Mouse (Mus musculus): Measurements from ENCODE around the gene S1pr4. TPM values are rescaled to one million over a fixed set of nuclear protein-coding genes. Genes with fewer than 3 reads are reported as not detected.
A peak's percentile ranks its signal among the peaks of the same experiment; 100 is the strongest.

The S1pr4 gene
- polyA plus RNA-seq, 1 experiment from 2014 or later, result 0.70 TPM

DNA sequence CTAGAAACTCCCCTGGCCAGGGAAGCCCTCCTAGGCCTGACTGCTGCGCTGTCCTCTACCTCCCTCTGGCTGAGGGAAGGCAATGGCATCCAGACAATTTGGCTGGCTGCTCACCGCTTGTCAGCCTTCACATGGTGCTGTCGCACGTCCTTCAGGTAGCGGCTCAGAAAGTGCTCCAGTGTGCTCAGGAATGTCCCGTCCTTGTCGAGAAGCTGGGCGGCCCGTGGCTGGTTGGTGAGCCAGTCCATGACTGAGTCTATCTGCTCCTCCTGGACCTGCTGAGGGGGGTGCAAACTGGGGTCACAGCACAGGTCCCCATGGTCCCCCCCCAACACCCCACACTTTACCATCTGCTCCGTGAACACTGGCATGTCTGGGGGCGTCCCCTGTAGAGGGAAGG is 11.9 kb downstream of the S1pr4 start:
- no peak for ATAC-seq (ENCODE audit: low FRiP score)
- Histone ChIP-seq H3K4me3 (replicated peaks; ENCODE audit: low read length) (no peak overlapping the region), H3K9me3 (ENCODE audit: control insufficient read depth, low read length) (no peaks in the 10 kb centered on the region), H3K27ac (no peak overlapping the region), H3K9ac (no peak overlapping the region), H3K4me1 (replicated peaks; ENCODE audit: control insufficient read depth, insufficient read depth, low read length) (peaks cover 6% of the 10 kb centered on the region; the same call in 1 of the 2 replicates), H3K27me3 (ENCODE audit: control insufficient read depth, insufficient read depth, low read length) (no peaks in the 10 kb centered on the region), H3K36me3 (replicated peaks; ENCODE audit: control insufficient read depth, insufficient read depth) (peaks cover 68% of the 10 kb centered on the region), H3K4me2 (replicated peaks) (no peak overlapping the region)
- DNase-seq (ENCODE audit: low spot score), result no peak
- WGBS, result 93% methylated on average over 11 of the region's 11 CpGs

- DNase-seq (ENCODE audit: low spot score) (no peak), ATAC-seq (ENCODE audit: low FRiP score) (no peak)
- Histone ChIP-seq H3K27me3 (ENCODE audit: control insufficient read depth, insufficient read depth, low read length) (no peaks in the 10 kb centered on the region), H3K9me3 (ENCODE audit: control insufficient read depth, low read length) (no peaks in the 10 kb centered on the region), H3K4me3 (replicated peaks; ENCODE audit: low read length) (no peak overlapping the region), H3K4me1 (replicated peaks; ENCODE audit: control insufficient read depth, insufficient read depth, low read length) (peaks cover 6% of the 10 kb centered on the region; the same call in 1 of the 2 replicates), H3K36me3 (replicated peaks; ENCODE audit: control insufficient read depth, insufficient read depth) (peaks cover 55% of the 10 kb centered on the region), H3K4me2 (replicated peaks) (no peak overlapping the region), H3K9ac (no peak overlapping the region), H3K27ac (no peak overlapping the region)
- WGBS, result 73% methylated on average over 10 of the region's 10 CpGs
Observed at GRCm38 (mm10) chr10:81486496-81486895, 13.4 kb downstream of the S1pr4 start.

- ATAC-seq (ENCODE audit: low FRiP score), result no peak
- 78% methylated on average over 7 of the region's 7 CpGs for WGBS
- H3K4me3 ChIP-seq (replicated peaks; ENCODE audit: low read length), result no peak overlapping the region
Observed at GRCm38 (mm10) chr10:81485479-81486018, 14.4 kb downstream of the S1pr4 start.

DNA sequence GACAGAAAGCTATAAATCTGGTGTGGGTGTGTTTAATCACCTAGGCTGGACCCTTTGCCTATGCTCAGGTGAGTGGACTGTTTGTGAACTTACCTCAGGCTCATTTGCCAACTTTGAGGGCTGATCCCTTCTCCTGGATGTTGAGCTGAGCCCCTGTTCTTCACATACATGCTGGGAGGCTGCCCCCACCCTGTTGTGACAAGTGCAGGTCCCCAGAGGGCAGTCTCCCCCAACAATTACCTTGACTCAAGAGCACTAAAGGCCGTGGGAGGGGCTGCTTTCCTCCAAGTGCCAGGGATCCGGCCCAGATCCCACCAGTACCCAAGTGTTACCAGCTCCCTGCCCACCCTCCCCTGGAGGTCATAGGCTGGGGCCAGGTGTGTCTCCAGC is 14.9 kb downstream of the S1pr4 start:
- peaks cover 17% of the 10 kb centered on the region for H3K4me1 ChIP-seq (replicated peaks; ENCODE audit: control insufficient read depth, insufficient read depth, low read length)
- H3K9me3 ChIP-seq (ENCODE audit: control insufficient read depth, low read length), result no peaks in the 10 kb centered on the region
- H3K4me3 ChIP-seq (replicated peaks; ENCODE audit: low read length), result no peak overlapping the region
- ATAC-seq (ENCODE audit: low FRiP score) (no peak), DNase-seq (ENCODE audit: low spot score) (no peak)
- H3K4me2 ChIP-seq (replicated peaks), result no peak overlapping the region
- 41% methylated on average over 2 of the region's 2 CpGs for WGBS
- H3K9ac ChIP-seq, result 0 out of 2 replicates have a peak overlapping the region, but pooled peaks have one; percentile 6
- no peaks in the 10 kb centered on the region for H3K27me3 ChIP-seq (ENCODE audit: control insufficient read depth, insufficient read depth, low read length)
- H3K36me3 ChIP-seq (replicated peaks; ENCODE audit: control insufficient read depth, insufficient read depth), result peaks cover 41% of the 10 kb centered on the region
- H3K27ac ChIP-seq, result 0 out of 2 replicates have a peak overlapping the region, but pooled peaks have one; percentile 59

More at GRCm38 (mm10) chr10:81485479-81486018, 14.4 kb downstream of the S1pr4 start:
- no peak for DNase-seq (ENCODE audit: low spot score)
- Histone ChIP-seq H3K9me3 (ENCODE audit: control insufficient read depth, low read length) (no peaks in the 10 kb centered on the region), H3K36me3 (replicated peaks; ENCODE audit: control insufficient read depth, insufficient read depth) (peaks cover 45% of the 10 kb centered on the region), H3K9ac (no peak overlapping the region), H3K4me1 (replicated peaks; ENCODE audit: control insufficient read depth, insufficient read depth, low read length) (peaks cover 12% of the 10 kb centered on the region), H3K27ac (no peak overlapping the region), H3K27me3 (ENCODE audit: control insufficient read depth, insufficient read depth, low read length) (no peaks in the 10 kb centered on the region), H3K4me2 (replicated peaks) (no peak overlapping the region)

GRCm38 (mm10) chr10:81484441-81485059 is 15.4 kb downstream of the S1pr4 start:
- WGBS, result 41% methylated on average over 6 of the region's 6 CpGs
- Histone ChIP-seq H3K4me1 (replicated peaks; ENCODE audit: control insufficient read depth, insufficient read depth, low read length) (peaks cover 21% of the 10 kb centered on the region), H3K4me3 (replicated peaks; ENCODE audit: low read length) (no peak overlapping the region), H3K9ac (0 out of 2 replicates have a peak overlapping the region, but pooled peaks have one; percentile 6), H3K27me3 (ENCODE audit: control insufficient read depth, insufficient read depth, low read length) (no peaks in the 10 kb centered on the region), H3K27ac (peak overlapping the region; percentile 59), H3K4me2 (replicated peaks) (no peak overlapping the region), H3K9me3 (ENCODE audit: control insufficient read depth, low read length) (no peaks in the 10 kb centered on the region), H3K36me3 (replicated peaks; ENCODE audit: control insufficient read depth, insufficient read depth) (peaks cover 36% of the 10 kb centered on the region)
- ATAC-seq (ENCODE audit: low FRiP score), result 0 out of 2 replicates have a peak, but pooled peaks have one; percentile 7
- DNase-seq (ENCODE audit: low spot score), result no peak

- Histone ChIP-seq H3K4me1 (replicated peaks; ENCODE audit: control insufficient read depth, insufficient read depth, low read length) (peaks cover 23% of the 10 kb centered on the region), H3K9ac (no peak overlapping the region), H3K4me2 (replicated peaks) (no peak overlapping the region), H3K27ac (peak overlapping the region; percentile 59), H3K36me3 (replicated peaks; ENCODE audit: control insufficient read depth, insufficient read depth) (peaks cover 31% of the 10 kb centered on the region), H3K9me3 (ENCODE audit: control insufficient read depth, low read length) (no peaks in the 10 kb centered on the region), H3K27me3 (ENCODE audit: control insufficient read depth, insufficient read depth, low read length) (no peaks in the 10 kb centered on the region), H3K4me3 (replicated peaks; ENCODE audit: low read length) (no peak overlapping the region)
- DNase-seq (ENCODE audit: low spot score) (no peak), ATAC-seq (ENCODE audit: low FRiP score) (no peak)
- 15% methylated on average over 9 of the region's 9 CpGs for WGBS
Observed at GRCm38 (mm10) chr10:81483983-81484382, 15.9 kb downstream of the S1pr4 start.

DNA sequence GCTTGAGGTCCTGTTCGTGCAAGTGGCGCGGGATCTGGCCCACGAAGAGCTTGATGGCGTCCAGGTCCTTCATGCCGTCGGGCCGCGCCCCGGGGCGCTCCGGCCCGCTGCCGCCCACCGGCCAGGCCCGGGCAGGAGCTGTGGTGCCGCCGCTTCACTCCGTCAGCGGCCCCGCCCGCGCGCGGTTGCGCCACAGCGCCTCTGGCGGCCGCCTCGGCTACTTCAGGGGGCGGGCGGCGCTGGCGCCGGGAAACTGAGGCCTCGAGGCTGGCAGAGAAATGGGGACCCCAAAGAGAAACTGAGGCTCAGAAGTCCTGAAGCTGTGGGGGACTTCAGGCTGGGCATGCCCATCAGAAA is 17.4 kb downstream of the S1pr4 start, which contains the start of gene Celf5:
Celf5 (minus strand) TSS at position 177 of the 357 bp plus-strand sequence.
- Histone ChIP-seq H3K9ac (peak within 1 kb of the TSS; percentile 97), H3K4me1 (replicated peaks; ENCODE audit: control insufficient read depth, insufficient read depth, low read length) (peaks cover 24% of the 10 kb centered on the region), H3K4me2 (replicated peaks) (peak within 1 kb of the TSS; percentile 60), H3K36me3 (replicated peaks; ENCODE audit: control insufficient read depth, insufficient read depth) (peaks cover 16% of the 10 kb centered on the region), H3K9me3 (ENCODE audit: control insufficient read depth, low read length) (no peaks in the 10 kb centered on the region), H3K4me3 (replicated peaks; ENCODE audit: low read length) (peak within 1 kb of the TSS; percentile 81), H3K27me3 (ENCODE audit: control insufficient read depth, insufficient read depth, low read length) (no peaks in the 10 kb centered on the region), H3K27ac (peak within 1 kb of the TSS; percentile 88)
- WGBS, result 0% methylated on average over 36 of the region's 36 CpGs
- ATAC-seq (ENCODE audit: low FRiP score) (peak; percentile 64), DNase-seq (ENCODE audit: low spot score) (peak; percentile 76)

GRCm38 (mm10) chr10:81481605-81482532 is 18.1 kb downstream of the S1pr4 start:
- H3K4me3 ChIP-seq (replicated peaks; ENCODE audit: low read length), result peak overlapping the region; percentile 81
- WGBS, result 3% methylated on average over 34 of the region's 35 CpGs
- ATAC-seq (ENCODE audit: low FRiP score) (peak; percentile 32), DNase-seq (ENCODE audit: low spot score) (no peak)
- H3K27me3 ChIP-seq (ENCODE audit: control insufficient read depth, insufficient read depth, low read length), result no peaks in the 10 kb centered on the region
- H3K4me1 ChIP-seq (replicated peaks; ENCODE audit: control insufficient read depth, insufficient read depth, low read length), result peaks cover 24% of the 10 kb centered on the region
- H3K9ac ChIP-seq, result peak overlapping the region; percentile 97
- H3K4me2 ChIP-seq (replicated peaks), result peak overlapping the region; percentile 60
- H3K9me3 ChIP-seq (ENCODE audit: control insufficient read depth, low read length), result no peaks in the 10 kb centered on the region
- peaks cover 13% of the 10 kb centered on the region for H3K36me3 ChIP-seq (replicated peaks; ENCODE audit: control insufficient read depth, insufficient read depth)
- H3K27ac ChIP-seq, result peak overlapping the region; percentile 88

DNA sequence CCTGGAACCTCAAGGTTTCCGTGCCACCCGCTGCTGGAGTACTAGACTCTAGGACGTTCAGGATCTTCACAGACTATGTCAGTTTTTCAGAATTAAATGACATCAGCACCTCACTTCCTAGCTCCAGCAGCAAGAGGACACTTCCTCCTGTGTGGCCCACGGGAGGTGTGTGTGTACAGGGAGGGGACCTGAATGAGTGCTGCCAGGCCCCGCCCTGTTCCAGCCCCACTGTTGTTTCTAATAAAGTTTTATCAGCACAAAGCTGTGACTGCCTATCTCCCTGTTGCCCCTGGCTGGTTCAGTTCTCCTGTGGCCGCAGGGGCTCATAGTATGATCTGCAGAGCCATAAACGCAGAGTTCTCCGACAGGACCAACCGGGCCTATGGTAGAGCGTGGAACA is 25.5 kb downstream of the S1pr4 start:
- Histone ChIP-seq H3K36me3 (replicated peaks; ENCODE audit: control insufficient read depth, insufficient read depth) (peaks cover 39% of the 10 kb centered on the region), H3K27me3 (ENCODE audit: control insufficient read depth, insufficient read depth, low read length) (no peaks in the 10 kb centered on the region), H3K4me3 (replicated peaks; ENCODE audit: low read length) (no peak overlapping the region), H3K27ac (no peak overlapping the region), H3K9ac (no peak overlapping the region), H3K4me1 (replicated peaks; ENCODE audit: control insufficient read depth, insufficient read depth, low read length) (peaks cover 40% of the 10 kb centered on the region), H3K4me2 (replicated peaks) (no peak overlapping the region), H3K9me3 (ENCODE audit: control insufficient read depth, low read length) (no peaks in the 10 kb centered on the region)
- ATAC-seq (ENCODE audit: low FRiP score) (no peak), DNase-seq (ENCODE audit: low spot score) (no peak)
- 88% methylated on average over 10 of the region's 10 CpGs for WGBS

Measured in hindbrain, embryonic 14.5 days (tissue).